In genomic region chr8:85528959-85529358, GRCm38 (mm10) we compare ENCODE assay signal across 25 mouse cellular contexts. TPM values are rescaled to one million over a fixed set of nuclear protein-coding genes. Genes with fewer than 3 reads are reported as not detected.
DNase-seq lines count a peak whose midpoint lies in the region; ATAC-seq and TF ChIP-seq lines count a peak whose summit lies in the region.
"Had no signal": no experiment of that assay in that cellular context is flagged by ENCODE, and none has a peak within 500 bp of the region (broad histone marks: within the 10 kb centered on the region; RNA-seq: fewer than 3 reads in every experiment).

No protein-coding gene starts in this region.

- H3K4me3 ChIP-seq in liver, embryonic 15.5 days (replicated peaks): no peak overlapping the region
- H3K4me3 ChIP-seq in liver, embryonic 11.5 days (ENCODE audit: low read depth, low read length): no peak overlapping the region
- no peak overlapping the region for H3K4me3 ChIP-seq in liver, postnatal 0 days (ENCODE audit: low read depth, low read length)
- H3K4me3 ChIP-seq: embryonic facial prominence, embryonic 12.5 days; erythroblast, embryonic 14.5 days; forebrain, embryonic 13.5 days; heart, embryonic 12.5 days; limb, embryonic 12.5 days; lung, embryonic 15.5 days; midbrain, embryonic 15.5 days; neural tube, embryonic 13.5 days; stomach, embryonic 15.5 days had no signal

- CTCF ChIA-PET in Patski (lab: Charles Lee): interaction anchor here (0.7 to 2.1 kb wide), 5 partner anchors 10 to 74 kb away, joined by 3 to 7 read pairs (median 3); no protein-coding TSS in a partner anchor

- in situ Hi-C loops in Patski (cut with MboI; ENCODE audit: low pct_unique_long_range_greater_than_20kb): loop anchor here (5.0 kb wide), 1 partner anchor 72 kb away; no protein-coding TSS in a partner anchor

- H3K4me2 ChIP-seq in liver, embryonic 15.5 days: no peak overlapping the region
- H3K4me2 ChIP-seq in liver, embryonic 11.5 days: no peak overlapping the region
- H3K4me2 ChIP-seq in liver, postnatal 0 days (ENCODE audit: low read depth, low read length): no peak overlapping the region
- H3K4me2 ChIP-seq: embryonic facial prominence, embryonic 12.5 days; forebrain, embryonic 13.5 days; heart, embryonic 12.5 days; limb, embryonic 12.5 days; lung, embryonic 15.5 days; midbrain, embryonic 15.5 days; neural tube, embryonic 13.5 days; stomach, embryonic 15.5 days had no signal

- no peak for TF ChIP-seq EP300 in liver, postnatal 0 days (IDR thresholded peaks at IDR 0.05; ENCODE audit: low read depth)

- 62% methylated on average over 3 of the region's 3 CpGs for WGBS in liver, embryonic 15.5 days (ENCODE audit: insufficient replicate concordance)
- 73% methylated on average over 3 of the region's 3 CpGs for WGBS in liver, embryonic 11.5 days
- 66% methylated on average over 3 of the region's 3 CpGs for WGBS in liver, postnatal 0 days (ENCODE audit: insufficient replicate concordance)

- no peaks in the 10 kb centered on the region for H3K9me3 ChIP-seq in liver, embryonic 15.5 days (replicated peaks)
- H3K9me3 ChIP-seq in liver, embryonic 11.5 days (ENCODE audit: control insufficient read depth, low read length): no peaks in the 10 kb centered on the region
- H3K9me3 ChIP-seq in liver, postnatal 0 days (ENCODE audit: low read length): no peaks in the 10 kb centered on the region
- H3K9me3 ChIP-seq: embryonic facial prominence, embryonic 12.5 days; forebrain, embryonic 13.5 days; limb, embryonic 12.5 days; lung, embryonic 15.5 days; midbrain, embryonic 15.5 days; neural tube, embryonic 13.5 days; stomach, embryonic 15.5 days had no signal

- POLR2A ChIA-PET in Patski (lab: Charles Lee): no interaction called here

- H3K36me3 ChIP-seq in liver, embryonic 15.5 days (replicated peaks): 0 out of 2 replicates have a peak, but pooled peaks cover 2% of the 10 kb centered on the region
- H3K36me3 ChIP-seq in liver, embryonic 11.5 days (ENCODE audit: control insufficient read depth, insufficient read depth, low read length): no peaks in the 10 kb centered on the region
- H3K36me3 ChIP-seq in liver, postnatal 0 days (replicated peaks; ENCODE audit: insufficient read depth, low read length): peaks cover 4% of the 10 kb centered on the region
- H3K36me3 ChIP-seq: lung, embryonic 15.5 days had no signal

- no peak for ATAC-seq in liver, embryonic 15.5 days (ENCODE audit: insufficient read depth)
- no peak for ATAC-seq in liver, embryonic 11.5 days (replicated peaks; ENCODE audit: low FRiP score)
- peak; percentile 68 for ATAC-seq in Patski
- ATAC-seq in liver, postnatal 0 days: peak; percentile 72
- ATAC-seq: CD4-positive, CD25-positive, alpha-beta regulatory T cell, adult 4 months; forebrain, embryonic 13.5 days; midbrain, embryonic 15.5 days had no signal

- no peaks in the 10 kb centered on the region for H3K27me3 ChIP-seq in liver, embryonic 15.5 days
- no peaks in the 10 kb centered on the region for H3K27me3 ChIP-seq in liver, embryonic 11.5 days (replicated peaks; ENCODE audit: control insufficient read depth, insufficient read depth, low read length)
- H3K27me3 ChIP-seq in Patski: no peaks in the 10 kb centered on the region
- no peaks in the 10 kb centered on the region for H3K27me3 ChIP-seq in liver, postnatal 0 days (ENCODE audit: insufficient read depth, low read length)
- H3K27me3 ChIP-seq: embryonic facial prominence, embryonic 12.5 days; forebrain, embryonic 13.5 days; heart, embryonic 12.5 days; limb, embryonic 12.5 days; lung, embryonic 15.5 days; midbrain, embryonic 15.5 days; neural tube, embryonic 13.5 days; stomach, embryonic 15.5 days had no signal

- no peak overlapping the region for H3K9ac ChIP-seq in liver, embryonic 15.5 days
- H3K9ac ChIP-seq in liver, embryonic 11.5 days (ENCODE audit: low read depth, low read length): no peak overlapping the region
- H3K9ac ChIP-seq in liver, postnatal 0 days (replicated peaks): no peak overlapping the region
- H3K9ac ChIP-seq: embryonic facial prominence, embryonic 12.5 days; forebrain, embryonic 13.5 days; heart, embryonic 12.5 days; limb, embryonic 12.5 days; lung, embryonic 15.5 days; midbrain, embryonic 15.5 days; neural tube, embryonic 13.5 days; stomach, embryonic 15.5 days had no signal

- 0 out of 2 replicates have a peak overlapping the region, but pooled peaks have one; percentile 14 for H3K27ac ChIP-seq in liver, embryonic 15.5 days (replicated peaks)
- no peak overlapping the region for H3K27ac ChIP-seq in liver, embryonic 11.5 days (ENCODE audit: low read depth, low read length)
- H3K27ac ChIP-seq in liver, postnatal 0 days (ENCODE audit: low read depth): peak overlapping the region; percentile 42; the same call in 1 of the 2 replicates
- H3K27ac ChIP-seq: embryonic facial prominence, embryonic 12.5 days; forebrain, embryonic 13.5 days; limb, embryonic 12.5 days; lung, embryonic 15.5 days; midbrain, embryonic 15.5 days; neural tube, embryonic 13.5 days; stomach, embryonic 15.5 days had no signal

- no peak for TF ChIP-seq CTCF in Patski (IDR thresholded peaks at IDR 0.05)
- TF ChIP-seq CTCF in liver, postnatal 0 days (IDR thresholded peaks at IDR 0.05; ENCODE audit: low read depth): no peak

- H3K4me1 ChIP-seq in liver, embryonic 15.5 days (replicated peaks): peaks cover 27% of the 10 kb centered on the region
- H3K4me1 ChIP-seq in liver, embryonic 11.5 days (replicated peaks; ENCODE audit: control insufficient read depth, insufficient read depth, low read length): no peaks in the 10 kb centered on the region
- peaks cover 18% of the 10 kb centered on the region for H3K4me1 ChIP-seq in liver, postnatal 0 days (ENCODE audit: insufficient read depth)
- H3K4me1 ChIP-seq: embryonic facial prominence, embryonic 12.5 days; forebrain, embryonic 13.5 days; limb, embryonic 12.5 days; lung, embryonic 15.5 days; midbrain, embryonic 15.5 days; neural tube, embryonic 13.5 days; stomach, embryonic 15.5 days had no signal

- DNase-seq in liver, embryonic 11.5 days (ENCODE audit: low spot score): no peak
- DNase-seq in 3T3-L1 (ENCODE audit: low read depth, low spot score) (peak; percentile 83), Patski (ENCODE audit: low read depth, low spot score) (peak; percentile 37)
- no peak for DNase-seq in liver, postnatal 0 days
- DNase-seq in right cerebral cortex, postnatal 4 days: no peak
- no peak for DNase-seq in urinary bladder, adult 2 months (ENCODE audit: low spot score)
- DNase-seq: adrenal gland, adult 2 months; cerebellum, adult 2 months; cerebellum, postnatal 25 days; heart, postnatal 14 days; kidney, adult 11 months; kidney, postnatal 4 days; thymus, adult 18-20 months; thymus, postnatal 36 days had no signal

RNA-seq across cellular contexts. Expression of gene Dnaja2, which starts 26.2 kb away (rescaled TPM):
- polyA plus RNA-seq in liver, embryonic 15.5 days (2015; fragmentation: Nextera tagmentation; extraction: Ambion mirVana): 62.3 and 67.5 TPM in 2 replicates
- 163 and 175 TPM in 2 replicates for polyA plus RNA-seq in liver, embryonic 11.5 days (2014; fragmentation: Nextera tagmentation; extraction: Ambion mirVana)
- polyA plus RNA-seq in Patski (2021): 248 TPM
- 82.9 and 89.2 TPM in 2 replicates for polyA plus RNA-seq in liver, postnatal 0 days (2015; fragmentation: Nextera tagmentation; extraction: Ambion mirVana)
- 58.3 and 85.0 TPM in 2 replicates for polyA plus RNA-seq in urinary bladder, adult 2 months (2012; rRNA removed)

RNA-seq across cellular contexts. Expression of gene Gpt2, which starts 36.6 kb away (rescaled TPM):
- polyA plus RNA-seq in liver, embryonic 15.5 days (2015; fragmentation: Nextera tagmentation; extraction: Ambion mirVana): 17.7 and 22.1 TPM in 2 replicates
- 25.7 and 27.0 TPM in 2 replicates for polyA plus RNA-seq in liver, embryonic 11.5 days (2014; fragmentation: Nextera tagmentation; extraction: Ambion mirVana)
- 46.3 TPM for polyA plus RNA-seq in Patski (2021)
- 11.1 and 14.4 TPM in 2 replicates for polyA plus RNA-seq in liver, postnatal 0 days (2015; fragmentation: Nextera tagmentation; extraction: Ambion mirVana)
- polyA plus RNA-seq in urinary bladder, adult 2 months (2012; rRNA removed): 29.5 and 31.1 TPM in 2 replicates
- polyA plus RNA-seq: erythroblast, embryonic 14.5 days had no signal

Comparison
In these comparisons a context has a peak if more than half of its experiments do, and no peak if none do; other contexts are left out.
1. ATAC-seq: peak in Patski (single experiment) and liver, postnatal 0 days (single experiment); none in liver, embryonic 15.5 days (single experiment) and liver, embryonic 11.5 days (single experiment).
2. DNase-seq: peak in 3T3-L1 (single experiment) and Patski (single experiment); none in liver, embryonic 11.5 days (single experiment), liver, postnatal 0 days (single experiment), right cerebral cortex, postnatal 4 days (single experiment) and urinary bladder, adult 2 months (single experiment).